Mouse (Mus musculus) liver, adult 2 months (tissue): ENCODE measurements around the gene Gpr62. TPM values are rescaled to one million over a fixed set of nuclear protein-coding genes. Genes with fewer than 3 reads are reported as not detected.

Source experiments
- DNase-seq: peaks from one replicate; pipeline ENCODE4 v3.0.0-alpha.2; 2011; ENCODE audit warnings: low read depth, low spot score; ENCODE audit errors: extremely low read depth
- H3K27ac ChIP-seq: fragments of 200-500 bp; replicated peaks from 2 replicates; pipeline ENCODE4 v1.5.1; 2012; ENCODE audit warnings: low read depth, mild to moderate bottlenecking, control low read depth, inconsistent platforms, low read length; ENCODE audit not compliant: insufficient read depth
- H3K27me3 ChIP-seq: fragments of 200-500 bp; 2 replicates; pipeline ENCODE4 v1.6.1; 2012; ENCODE audit warnings: mild to moderate bottlenecking, moderate library complexity, low read length, inconsistent platforms; ENCODE audit not compliant: control insufficient read depth, insufficient read depth
- H3K36me3 ChIP-seq: fragments of 200-500 bp; 2 replicates; pipeline ENCODE4 v1.6.1; 2012; ENCODE audit warnings: low read length, inconsistent platforms; ENCODE audit not compliant: control insufficient read depth, insufficient read depth
- H3K4me1 ChIP-seq: fragments of 200-500 bp; 2 replicates; pipeline ENCODE4 v1.6.1; 2011; ENCODE audit warnings: low read length; ENCODE audit not compliant: control insufficient read depth, insufficient read depth
- H3K4me3 ChIP-seq: fragments of 200-500 bp; 2 replicates; pipeline ENCODE4 v1.5.1; 2011; ENCODE audit warnings: low read depth, mild to moderate bottlenecking, control low read depth, low read length, moderate library complexity; ENCODE audit not compliant: insufficient read depth
- H3K79me2 ChIP-seq: fragments of 200-500 bp; 2 replicates; pipeline ENCODE4 v1.6.1; 2012; ENCODE audit warnings: inconsistent platforms, mild to moderate bottlenecking, low read length, moderate library complexity; ENCODE audit not compliant: control insufficient read depth, insufficient read depth
- H3K9ac ChIP-seq: fragments of 200-500 bp; 2 replicates; pipeline ENCODE4 v1.6.1; 2012; ENCODE audit warnings: low read depth, mild to moderate bottlenecking, control low read depth, inconsistent platforms, low read length
- CTCF ChIP-seq: fragments of 200-500 bp; IDR thresholded peaks from 2 replicates; pipeline ENCODE4 v1.5.1; 2011; ENCODE audit warnings: low read depth, low read length, control low read depth
- POLR2A ChIP-seq: fragments of 200-500 bp; IDR thresholded peaks from 2 replicates; pipeline ENCODE4 v1.6.1; 2011; ENCODE audit warnings: low read length, control low read depth; ENCODE audit not compliant: insufficient read depth; ENCODE audit errors: extremely low read depth
- WGBS: fragments of 180-500 bp; shearing (Covaris S2); methylation state at CpG from one replicate; pipeline ENCODE4 v1.1.7; 2018; 5-methylcytosine and 5-hydroxymethylcytosine counted together
- polyA plus RNA-seq: library from polyadenylated mRNA; depleted of rRNA; stranded (reverse); fragments of >200 nt; gene quantifications from 2 replicates; pipeline ENCODE4 v1.2.3, GENCODE M21; 2012
- total RNA-seq: library from RNA; depleted of rRNA; stranded (reverse); fragments of >200 nt; gene quantifications from 2 replicates; pipeline ENCODE4 v1.2.3, GENCODE M21; 2014

Gene Gpr62
- total and polyA plus RNA-seq, 2 experiments, result not detected

DNA sequence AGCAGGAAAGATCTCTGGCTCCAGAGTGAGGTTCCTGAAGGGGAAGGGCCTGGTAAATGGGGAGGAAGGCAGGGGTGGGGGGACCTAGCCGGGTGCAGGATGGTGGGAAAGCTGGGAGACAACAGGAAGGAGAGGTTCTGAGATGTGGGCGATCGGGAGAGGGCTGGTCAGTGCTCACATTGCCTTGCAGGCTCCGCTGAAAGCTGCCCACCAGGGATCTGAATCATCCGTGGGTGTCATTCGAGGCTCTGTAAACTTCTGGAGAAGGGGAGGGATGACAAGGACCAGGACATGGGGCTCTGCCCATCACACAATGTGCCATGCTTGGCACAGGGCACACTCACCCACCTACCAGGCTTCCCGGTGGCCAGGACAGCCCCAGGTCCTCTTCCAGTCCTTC, 32.3 kb downstream of the Gpr62 start:
- no peak for DNase-seq
- no peaks in the 10 kb centered on the region for H3K27me3 ChIP-seq
- TF ChIP-seq CTCF (no peak), POLR2A (no peak)
- no peak overlapping the region for H3K9ac ChIP-seq
- H3K79me2 ChIP-seq, result peaks cover 6% of the 10 kb centered on the region
- H3K36me3 ChIP-seq, result peaks cover 19% of the 10 kb centered on the region
- no peak overlapping the region for H3K4me3 ChIP-seq
- H3K4me1 ChIP-seq, result peaks cover 14% of the 10 kb centered on the region
- WGBS, result 64% methylated on average over 7 of the region's 7 CpGs
- H3K27ac ChIP-seq, result no peak overlapping the region

- no peak for DNase-seq
- Histone ChIP-seq H3K36me3 (peaks cover 19% of the 10 kb centered on the region), H3K27ac (peak overlapping the region; percentile 62), H3K4me1 (peaks cover 6% of the 10 kb centered on the region), H3K4me3 (peak overlapping the region; percentile 98), H3K79me2 (peaks cover 6% of the 10 kb centered on the region), H3K9ac (peak overlapping the region; percentile 96), H3K27me3 (no peaks in the 10 kb centered on the region)
- under 1% methylated on average over 4 of the region's 4 CpGs for WGBS
- TF ChIP-seq POLR2A, result no peak
- TF ChIP-seq CTCF, result no peak
Measured at GRCm38 (mm10) chr9:106430015-106430264, 35.8 kb downstream of the Gpr62 start.

GRCm38 (mm10) chr9:106429221-106430014, 36.3 kb downstream of the Gpr62 start, which contains the start of gene Rpl29:
Gene Rpl29 (plus strand): TSS chr9:106429454.
- H3K27ac ChIP-seq, result peak within 1 kb of the TSS; percentile 89
- peak within 1 kb of the TSS; percentile 98 for H3K4me3 ChIP-seq
- TF ChIP-seq CTCF (no peak), POLR2A (peak; percentile 68; the same call in 1 of the 2 replicates)
- H3K36me3 ChIP-seq, result peaks cover 19% of the 10 kb centered on the region
- no peaks in the 10 kb centered on the region for H3K27me3 ChIP-seq
- WGBS, result under 1% methylated on average over 55 of the region's 55 CpGs
- H3K4me1 ChIP-seq, result peaks cover 6% of the 10 kb centered on the region
- DNase-seq, result peak; percentile 89
- H3K79me2 ChIP-seq, result peaks cover 6% of the 10 kb centered on the region
- peak within 1 kb of the TSS; percentile 96 for H3K9ac ChIP-seq

GRCm38 (mm10) chr9:106428719-106429220, 37.0 kb downstream of the Gpr62 start:
- DNase-seq, result no peak
- peak overlapping the region; percentile 89 for H3K27ac ChIP-seq
- peaks cover 19% of the 10 kb centered on the region for H3K36me3 ChIP-seq
- peaks cover 6% of the 10 kb centered on the region for H3K4me1 ChIP-seq
- no peaks in the 10 kb centered on the region for H3K27me3 ChIP-seq
- peak overlapping the region; percentile 61 for H3K4me3 ChIP-seq
- H3K79me2 ChIP-seq, result peaks cover 6% of the 10 kb centered on the region
- TF ChIP-seq POLR2A (no peak), CTCF (no peak)
- peak overlapping the region; percentile 88 for H3K9ac ChIP-seq
- WGBS, result 10% methylated on average over 11 of the region's 11 CpGs

- no peaks in the 10 kb centered on the region for H3K36me3 ChIP-seq
- WGBS, result 0% methylated on average over 3 of the region's 3 CpGs
- no peak overlapping the region for H3K4me3 ChIP-seq
- H3K27ac ChIP-seq, result no peak overlapping the region
- no peaks in the 10 kb centered on the region for H3K4me1 ChIP-seq
- peaks cover 4% of the 10 kb centered on the region; the same call in 1 of the 2 replicates for H3K27me3 ChIP-seq
- H3K9ac ChIP-seq, result no peak overlapping the region
- TF ChIP-seq CTCF, result peak; percentile 88
- no peak for TF ChIP-seq POLR2A
- peak; percentile 63 for DNase-seq
- no peaks in the 10 kb centered on the region for H3K79me2 ChIP-seq
Measured at GRCm38 (mm10) chr9:106421865-106422160, 43.9 kb downstream of the Gpr62 start.
